Mouse (Mus musculus): ENCODE results near the gene Tuba1b.
"Not testable (repeated sequence)": the region's sequence is repeated elsewhere in the genome, so short reads cannot be mapped to it uniquely, and the experiment has no call there.

Gene Tuba1b

DNA sequence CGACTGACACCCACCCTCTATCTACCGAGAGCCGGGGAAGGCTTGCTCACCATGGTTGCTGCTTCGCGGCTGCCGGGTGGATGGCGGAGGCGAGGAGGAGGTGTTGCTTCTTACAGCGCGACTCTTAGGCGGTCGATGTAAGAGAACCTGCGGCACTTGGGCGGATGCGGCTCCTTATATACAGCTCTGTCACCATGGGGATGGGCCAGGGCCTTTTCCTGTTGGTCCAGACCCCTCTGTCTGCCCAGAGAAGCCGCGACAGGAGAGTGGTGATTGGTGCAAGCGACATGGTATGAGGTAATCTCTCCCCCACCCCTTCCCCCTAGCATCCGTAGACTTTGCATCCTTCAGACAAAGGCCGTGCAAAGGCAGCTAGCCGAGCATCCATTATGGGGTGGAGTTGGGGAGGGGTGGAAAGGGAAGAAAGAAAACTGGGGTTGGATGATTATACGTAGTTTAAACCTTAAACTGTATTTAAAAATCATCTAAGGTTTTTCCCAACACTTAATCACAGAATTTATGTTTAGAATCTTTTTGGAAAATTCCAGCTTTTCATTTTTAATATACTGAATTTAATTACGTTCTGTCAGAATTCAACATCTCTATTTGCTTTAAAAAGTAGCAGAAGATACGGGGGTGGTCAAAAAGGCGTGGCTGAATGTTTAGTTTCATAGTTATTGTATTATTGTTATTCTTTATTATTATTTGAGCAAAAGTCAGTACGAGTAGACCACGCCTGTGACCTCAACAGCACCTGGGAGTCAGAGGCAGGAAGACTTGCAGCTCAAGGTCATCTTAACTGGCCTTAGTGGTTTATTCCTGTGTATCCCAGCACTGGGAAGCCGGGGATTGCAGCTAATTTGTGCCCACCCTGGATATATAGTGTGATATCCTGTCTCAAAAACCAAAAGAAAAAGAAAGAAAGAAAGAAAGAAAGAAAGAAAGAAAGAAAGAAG, 19.3 kb upstream of the Tuba1b start, which contains the start of the genes Gm49450 and Tuba1a:
Gm49450 (minus strand) TSS at position 151 of the 956 bp plus-strand sequence.
Tuba1a (minus strand) TSS at position 303 of the 956 bp plus-strand sequence.
- DNase-seq: peak; percentile 96

DNA sequence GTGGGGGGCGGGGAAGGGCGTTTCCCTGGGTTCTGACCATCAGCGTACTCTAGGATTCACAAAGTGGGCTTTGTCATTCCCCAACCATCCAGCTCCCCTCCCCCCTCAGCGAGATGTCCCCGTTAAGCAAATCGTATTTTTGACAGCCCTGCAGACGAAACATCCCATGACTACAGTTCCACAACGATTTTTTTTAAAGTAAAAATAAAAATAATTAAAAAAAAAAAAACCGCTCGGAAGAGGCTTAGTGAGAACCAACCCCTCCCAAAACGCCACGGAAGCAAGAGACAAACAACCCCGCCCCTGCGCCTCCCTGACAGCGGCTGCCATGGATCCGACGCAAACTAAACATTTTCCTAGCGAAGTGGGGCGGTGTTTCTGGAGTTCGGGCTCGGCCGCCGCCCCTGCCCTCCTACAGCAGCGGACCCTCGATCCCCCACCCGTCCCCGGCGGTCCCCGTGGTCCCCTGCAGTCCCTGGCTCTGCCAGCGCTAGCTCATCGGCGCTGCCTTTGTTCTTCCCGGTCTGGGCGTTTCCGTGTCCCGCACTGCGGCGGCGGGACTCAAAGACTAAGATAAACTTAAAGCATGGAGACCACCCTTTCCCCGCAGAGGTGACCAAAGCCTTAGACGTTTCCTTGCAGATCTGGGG, 18.5 kb upstream of the Tuba1b start:
- DNase-seq: peak; percentile 90

DNA sequence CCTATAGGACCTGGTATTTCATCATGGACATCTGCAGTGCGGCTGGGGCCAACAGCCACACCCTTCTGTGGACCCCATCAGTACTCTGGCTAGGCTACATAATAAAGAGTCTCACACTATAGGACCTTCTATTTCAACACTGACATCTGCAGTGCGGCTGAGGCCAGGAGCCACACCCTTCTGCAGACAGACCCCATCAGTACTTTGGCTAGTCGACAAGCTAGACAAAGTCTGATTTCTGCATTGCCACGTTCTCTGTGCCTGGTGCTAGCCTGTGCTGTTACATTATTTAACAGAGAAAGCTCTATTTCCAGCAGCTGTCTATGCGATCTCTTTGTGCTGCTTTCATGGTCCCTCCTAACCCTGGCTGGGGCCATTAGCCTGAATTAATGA, 17.7 kb upstream of the Tuba1b start:
- DNase-seq: no peak

DNA sequence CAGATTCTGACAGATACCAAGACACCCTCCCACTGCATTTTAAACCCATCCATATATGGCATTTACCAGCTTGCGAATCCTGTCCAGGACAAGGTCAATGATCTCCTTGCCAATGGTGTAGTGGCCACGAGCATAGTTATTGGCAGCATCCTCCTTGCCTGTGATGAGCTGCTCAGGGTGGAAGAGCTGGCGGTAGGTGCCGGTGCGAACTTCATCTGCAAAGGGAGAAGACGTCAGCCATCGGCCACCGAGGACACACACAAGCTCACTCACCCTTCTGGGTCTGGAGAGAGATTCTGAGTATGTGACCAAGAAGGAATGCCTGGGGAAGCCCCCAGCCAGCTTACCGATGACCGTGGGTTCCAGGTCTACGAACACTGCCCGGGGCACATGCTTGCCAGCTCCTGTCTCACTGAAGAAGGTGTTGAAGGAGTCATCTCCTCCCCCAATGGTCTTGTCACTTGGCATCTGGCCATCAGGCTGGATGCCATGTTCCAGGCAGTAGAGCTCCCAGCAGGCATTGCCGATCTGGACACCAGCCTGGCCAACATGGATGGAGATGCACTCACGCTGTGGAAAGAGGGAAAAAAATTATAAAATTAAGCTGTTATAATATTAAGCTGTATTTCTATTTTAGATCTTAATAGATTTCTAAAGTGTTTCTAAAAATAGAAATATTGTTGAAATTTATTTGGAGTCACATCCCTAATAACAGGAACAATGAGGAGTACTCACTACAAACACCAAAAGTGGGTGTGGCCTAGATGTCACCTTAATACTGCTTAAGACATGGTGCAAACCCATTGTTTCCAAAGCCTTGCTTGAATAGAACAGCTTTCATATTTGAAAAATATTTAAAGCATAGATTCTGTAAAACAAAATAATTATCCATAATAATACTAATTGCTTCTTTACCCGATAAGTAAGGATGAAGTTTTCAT, 17.0 kb upstream of the Tuba1b start:
- not testable (repeated sequence) for DNase-seq

DNA sequence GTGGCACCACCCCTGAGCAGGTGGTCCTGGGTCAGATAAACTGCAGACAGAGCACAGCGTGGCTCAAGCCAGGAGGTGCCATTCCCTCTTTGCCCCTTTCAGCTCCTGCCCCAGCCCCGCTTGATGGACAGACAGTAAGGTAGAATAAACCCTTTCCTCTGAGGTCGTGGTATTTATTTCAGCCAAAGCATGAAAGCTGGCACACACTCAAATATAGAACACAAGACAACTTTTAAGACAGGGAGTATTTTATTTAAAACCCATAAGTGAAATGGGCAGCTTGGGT, 15.2 kb upstream of the Tuba1b start:
- DNase-seq: no peak

DNA sequence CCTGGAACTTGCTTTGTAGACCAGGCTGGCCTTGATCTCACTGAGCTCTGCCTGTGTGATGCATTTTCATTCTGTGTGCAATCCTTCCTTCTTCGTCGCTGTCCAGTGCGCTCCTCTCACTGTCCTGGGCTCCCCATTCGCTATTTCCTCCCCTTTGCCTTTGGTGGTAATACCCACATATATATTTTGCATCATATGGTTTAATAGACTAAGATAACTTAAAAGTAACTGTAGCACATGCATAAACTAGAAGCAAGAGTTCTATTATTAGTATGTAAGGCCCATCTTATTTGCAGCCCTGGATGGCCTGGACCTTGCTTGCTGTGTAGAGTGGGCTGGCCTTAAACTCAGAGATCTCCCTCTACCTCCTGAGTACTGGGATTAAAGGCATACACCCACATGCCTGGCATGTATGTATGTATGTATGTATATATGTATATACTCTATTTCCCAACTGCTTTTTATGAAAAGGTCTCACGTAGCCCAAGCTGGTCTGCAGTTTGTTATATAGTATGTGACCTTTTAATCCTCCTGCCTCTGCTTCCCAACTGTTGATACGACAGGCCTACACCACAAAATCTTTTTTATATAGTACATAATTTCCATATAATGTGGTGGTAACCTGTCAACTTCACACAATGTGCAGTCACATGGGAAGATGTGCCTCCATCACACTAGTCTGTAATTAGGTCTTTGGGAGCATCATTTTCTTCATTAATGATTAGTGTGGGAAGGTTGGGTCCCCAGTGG, 14.7 kb upstream of the Tuba1b start:
- DNase-seq: no peak

DNA sequence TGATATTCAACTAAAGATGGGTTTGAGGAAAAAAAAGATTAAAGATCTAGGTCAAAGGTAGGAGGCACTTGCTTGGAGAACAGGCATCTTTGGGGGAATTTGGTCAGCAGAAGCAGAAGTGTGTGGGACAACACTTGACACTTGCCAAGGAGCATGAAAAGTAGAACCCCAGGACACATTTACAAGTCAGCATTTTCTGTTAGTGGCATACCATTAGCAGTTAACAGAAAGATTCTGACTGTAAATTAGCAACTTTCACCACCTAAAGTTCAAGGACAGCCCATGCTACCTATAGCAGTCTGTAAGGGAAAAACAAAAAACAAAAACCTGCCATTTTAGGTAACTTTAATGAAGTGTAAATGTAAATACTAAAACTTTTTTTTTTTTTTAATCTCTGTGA, 14.0 kb upstream of the Tuba1b start:
- no peak for DNase-seq

DNA sequence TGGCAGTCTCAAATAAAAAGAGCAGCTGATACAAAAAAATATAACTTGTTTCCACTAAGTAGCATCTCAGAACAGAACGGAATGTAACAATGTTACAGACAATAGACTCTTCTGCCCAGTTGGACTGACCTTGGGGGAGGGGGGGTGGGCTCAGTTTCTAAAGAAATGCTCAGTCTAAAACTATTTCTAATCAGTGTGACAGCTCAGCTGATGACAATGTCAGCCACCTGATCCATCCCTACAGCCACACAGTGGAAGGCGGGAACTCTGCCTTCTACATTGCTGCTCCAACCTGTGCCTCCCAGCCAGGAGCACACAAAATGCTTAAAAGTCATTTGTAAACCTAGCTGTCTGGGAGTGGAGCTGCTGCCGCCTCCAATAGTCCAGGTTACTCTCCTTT, 13.5 kb upstream of the Tuba1b start:
- DNase-seq: no peak

DNA sequence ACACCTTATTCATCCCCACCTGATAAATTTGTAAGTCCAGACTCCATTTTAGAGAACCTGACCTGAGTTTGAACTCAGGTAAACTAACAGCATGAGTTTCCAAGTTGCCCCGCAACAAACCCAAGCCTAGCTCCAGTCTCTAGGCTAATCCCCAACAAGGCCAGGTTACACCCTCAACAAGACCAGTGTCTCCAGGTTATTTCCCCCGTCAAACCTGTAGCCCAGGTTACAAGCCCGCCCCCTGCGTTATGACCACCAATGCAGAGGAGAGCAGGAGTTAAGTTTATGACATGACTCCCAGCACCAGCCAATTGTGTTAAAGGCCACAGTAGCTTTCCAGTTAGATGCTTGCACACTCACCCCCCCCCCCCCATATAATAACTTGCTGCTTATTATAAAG, 8.8 kb upstream of the Tuba1b start:
- no peak for DNase-seq

DNA sequence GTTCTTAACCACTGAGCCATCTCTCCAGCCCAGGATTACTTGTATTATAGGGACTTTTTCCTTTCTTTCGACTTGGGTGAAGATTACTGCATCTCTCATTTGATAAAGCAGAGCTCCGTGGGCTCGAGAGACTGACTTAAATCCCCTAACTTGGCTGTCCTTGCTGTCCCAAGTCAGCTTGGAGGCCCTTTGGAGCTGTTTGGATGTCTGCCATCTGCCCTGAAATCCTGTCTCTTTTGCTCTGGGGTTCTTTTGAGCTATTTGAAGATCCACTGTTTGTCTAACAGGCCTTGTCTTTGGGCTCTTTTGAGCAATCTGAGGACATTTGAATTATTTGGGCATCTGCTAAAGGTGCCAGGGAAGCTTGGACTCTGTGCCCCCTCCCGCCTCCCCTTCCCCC, 7.7 kb upstream of the Tuba1b start:
- DNase-seq: no peak

DNA sequence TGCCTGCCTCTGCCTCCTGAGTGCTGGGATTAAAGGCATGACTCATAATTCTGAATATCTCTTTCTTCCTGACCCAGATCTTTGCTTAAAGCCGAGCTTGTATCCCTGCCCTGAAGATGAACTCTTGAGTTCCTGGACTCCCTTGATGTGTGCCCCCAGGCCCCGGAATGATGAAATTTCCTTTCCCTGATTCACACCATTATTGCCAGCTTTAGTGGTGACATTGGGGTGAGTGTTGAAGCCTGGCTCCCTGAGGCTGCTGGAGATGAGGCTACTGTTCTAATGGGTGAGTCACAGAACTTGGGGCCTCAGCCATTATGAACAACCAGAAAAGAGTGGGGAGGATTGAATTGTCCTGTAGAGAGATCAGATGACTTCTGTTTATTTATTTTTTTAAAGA, 7.2 kb upstream of the Tuba1b start:
- DNase-seq: no peak

DNA sequence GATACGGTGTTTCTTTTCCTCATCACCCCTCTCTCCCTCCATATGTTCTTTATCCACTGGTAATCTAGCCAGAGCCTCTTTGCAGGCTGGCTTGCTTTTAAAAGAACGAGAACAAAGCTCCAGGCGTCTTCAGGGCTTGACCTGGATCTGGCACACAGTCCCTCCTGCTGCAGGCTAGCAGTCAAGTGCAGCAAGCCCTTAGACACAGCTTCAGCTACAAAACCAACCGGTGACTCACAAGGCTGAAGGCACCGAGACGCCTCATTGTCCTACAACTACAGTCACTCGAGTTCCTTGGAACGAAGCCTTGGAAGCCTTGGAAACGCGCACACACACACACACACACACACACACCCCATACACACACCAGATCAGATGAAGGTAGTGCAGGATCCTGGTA, 6.5 kb upstream of the Tuba1b start:
- no peak for DNase-seq

DNA sequence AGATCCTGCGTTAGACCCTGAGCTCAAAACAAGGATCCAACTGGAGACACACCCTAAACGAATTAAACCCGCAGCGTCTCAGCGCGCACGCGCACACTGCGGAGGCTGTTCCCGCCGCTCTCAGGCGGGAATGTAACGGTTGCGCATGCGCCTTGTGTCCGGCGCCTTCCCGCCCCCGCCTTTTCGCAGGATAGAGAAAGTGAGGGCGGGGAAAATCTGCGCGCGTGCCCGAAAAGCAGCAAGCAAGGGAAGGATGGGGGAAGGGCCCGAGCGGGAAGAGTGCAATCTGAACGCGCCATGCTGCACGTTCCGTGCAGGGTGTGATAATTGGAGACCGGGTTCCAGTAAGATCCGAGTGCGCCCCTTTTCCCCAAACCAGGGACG, 540 bp downstream of the Tuba1b start:
- DNase-seq: peak; percentile 95

DNA sequence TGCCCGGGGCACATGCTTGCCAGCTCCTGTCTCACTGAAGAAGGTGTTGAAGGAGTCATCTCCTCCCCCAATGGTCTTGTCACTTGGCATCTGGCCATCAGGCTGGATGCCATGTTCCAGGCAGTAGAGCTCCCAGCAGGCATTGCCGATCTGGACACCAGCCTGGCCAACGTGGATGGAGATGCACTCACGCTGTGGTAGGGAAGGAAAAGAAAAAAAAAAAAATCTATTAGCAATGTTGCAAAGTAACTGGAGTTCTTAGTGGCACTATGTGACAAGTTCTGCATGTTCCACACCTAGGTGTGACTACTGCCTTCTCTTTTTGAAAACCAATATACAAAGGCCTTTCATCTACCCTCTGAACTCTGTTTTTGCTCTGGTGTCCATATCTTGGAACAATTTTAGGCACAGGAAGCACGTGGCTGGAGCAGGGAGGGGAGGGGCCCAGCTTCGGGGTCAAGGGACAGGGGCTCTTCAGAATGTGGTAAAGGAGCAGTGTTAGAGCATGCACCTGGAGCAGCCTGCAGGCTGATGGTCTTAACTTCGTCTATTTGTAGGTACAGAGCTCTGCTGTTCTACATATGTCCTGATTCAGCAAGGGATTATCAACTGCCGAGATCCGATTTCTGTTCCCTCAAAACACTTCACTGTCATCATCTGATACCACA, 1.2 kb downstream of the Tuba1b start:
- DNase-seq: peak; percentile 44

DNA sequence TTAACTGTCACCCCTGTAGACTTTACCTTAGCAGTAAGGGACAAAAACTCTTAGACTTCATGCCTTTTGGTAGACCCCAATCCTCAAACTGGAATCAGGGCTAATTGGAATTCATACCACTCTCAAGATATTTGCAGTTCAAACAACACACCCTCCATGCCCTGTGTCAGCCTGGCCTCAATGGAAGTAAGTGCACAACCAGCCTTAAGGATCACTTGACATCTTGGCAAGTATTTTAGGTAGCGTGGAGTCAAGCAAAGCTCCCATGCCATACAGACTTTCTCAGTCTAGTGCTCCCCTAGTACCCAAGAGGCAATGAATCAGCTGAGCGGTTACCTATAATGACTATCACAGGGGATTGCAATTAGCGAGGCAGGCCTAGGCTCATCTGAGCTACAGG, 3.4 kb downstream of the Tuba1b start:
- DNase-seq: no peak

DNA sequence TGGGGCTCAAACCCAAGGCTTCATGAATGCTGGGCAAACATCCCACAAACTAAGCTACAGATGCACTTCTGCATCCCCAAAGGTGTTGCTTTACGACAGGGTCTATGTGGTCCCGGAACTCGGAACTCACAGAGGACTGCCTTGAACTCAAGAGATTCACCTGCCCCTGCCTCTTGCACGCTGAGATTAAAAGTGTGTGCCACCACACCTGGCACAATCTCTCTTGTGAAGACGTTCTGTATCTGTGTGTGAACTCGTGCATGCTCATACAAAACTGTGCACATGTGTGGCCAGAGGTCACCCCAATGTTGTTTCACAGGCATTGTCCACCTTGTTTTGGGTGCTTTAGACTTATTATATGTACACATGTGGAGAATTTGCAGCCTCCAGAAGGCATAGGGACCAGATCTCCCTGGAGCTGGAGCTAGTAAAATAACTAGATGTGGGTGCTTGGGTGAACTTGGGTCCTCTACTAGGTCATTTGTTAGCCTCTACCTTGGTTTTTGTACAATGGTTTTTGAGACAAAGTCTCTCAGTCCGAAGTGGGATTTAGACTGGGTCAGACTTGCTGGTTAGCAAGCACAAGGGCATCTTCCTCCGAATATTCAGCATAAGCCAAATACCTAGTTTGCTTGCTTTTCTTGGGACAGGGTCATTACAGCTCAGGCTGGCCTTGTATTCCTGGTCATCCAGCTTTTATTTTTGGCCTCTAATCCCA, 4.2 kb downstream of the Tuba1b start:
- DNase-seq: no peak

DNA sequence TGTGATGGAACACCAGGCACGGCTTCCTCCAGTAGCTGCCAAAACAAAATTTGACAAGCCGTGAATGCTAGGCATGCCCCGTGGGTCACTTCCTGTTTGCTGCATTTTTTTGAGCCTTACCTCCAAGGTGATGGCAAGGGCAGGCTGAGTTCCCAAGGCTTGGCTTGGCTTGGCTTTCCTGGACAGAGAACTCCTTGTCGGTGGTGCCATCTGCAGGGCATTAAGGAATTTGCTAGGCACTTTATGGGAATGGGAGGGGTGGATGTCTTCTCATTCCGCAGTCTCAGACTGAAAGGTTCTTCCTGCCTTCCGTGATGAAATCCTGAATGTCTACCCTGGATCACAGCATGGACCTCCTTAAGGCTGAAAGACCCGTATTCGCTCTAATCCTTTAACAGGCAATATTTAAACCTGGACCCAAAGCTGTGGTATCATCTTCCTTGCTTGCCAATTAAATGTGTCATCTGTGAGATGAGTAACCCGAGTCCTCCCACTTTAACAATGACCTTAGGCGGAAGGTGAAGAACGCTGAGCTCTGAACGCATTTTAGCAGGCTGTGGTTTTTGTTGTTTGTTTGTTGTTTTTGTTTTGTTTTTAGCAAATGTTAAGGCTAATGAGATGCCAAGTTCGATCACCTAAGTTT, 5.6 kb downstream of the Tuba1b start:
- DNase-seq: peak; percentile 25

DNA sequence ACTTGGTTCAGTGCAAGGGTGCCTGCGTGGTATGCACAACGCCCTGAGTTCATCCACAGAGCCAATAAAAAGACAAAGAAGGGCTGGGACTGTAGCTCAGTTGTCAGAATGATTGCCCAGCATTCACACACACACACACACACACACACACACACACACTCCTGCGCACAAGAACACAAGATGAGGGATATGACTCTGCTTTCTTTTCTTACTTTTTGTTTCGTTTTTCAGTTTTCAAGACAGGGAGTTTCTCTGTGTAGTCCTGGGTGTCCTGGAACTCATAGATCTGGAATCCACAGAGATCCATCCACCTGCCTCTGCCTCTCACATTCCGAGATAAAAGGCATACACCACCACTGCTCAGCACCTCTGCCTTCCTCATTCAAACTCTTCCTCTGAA, 6.8 kb downstream of the Tuba1b start:
- DNase-seq: no peak

DNA sequence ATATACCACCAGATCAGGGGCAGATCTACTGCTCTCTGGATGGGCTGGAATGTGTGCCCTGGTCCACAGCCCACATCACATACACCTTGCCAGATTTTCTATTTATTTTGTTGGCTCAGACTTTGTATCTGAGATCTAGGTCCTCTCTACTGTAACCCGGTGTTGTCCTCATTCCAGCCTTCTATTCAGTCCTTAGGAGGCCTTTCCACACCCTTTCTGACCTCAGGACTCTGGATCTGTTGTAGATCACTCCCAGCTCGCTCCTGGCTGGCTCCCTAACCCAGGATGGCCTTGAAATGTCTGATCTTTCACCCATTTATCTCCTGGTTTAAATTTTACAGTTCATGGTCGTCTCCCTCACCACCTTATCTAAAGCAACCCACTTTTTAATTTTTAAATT, 9.7 kb downstream of the Tuba1b start:
- DNase-seq: no peak

DNA sequence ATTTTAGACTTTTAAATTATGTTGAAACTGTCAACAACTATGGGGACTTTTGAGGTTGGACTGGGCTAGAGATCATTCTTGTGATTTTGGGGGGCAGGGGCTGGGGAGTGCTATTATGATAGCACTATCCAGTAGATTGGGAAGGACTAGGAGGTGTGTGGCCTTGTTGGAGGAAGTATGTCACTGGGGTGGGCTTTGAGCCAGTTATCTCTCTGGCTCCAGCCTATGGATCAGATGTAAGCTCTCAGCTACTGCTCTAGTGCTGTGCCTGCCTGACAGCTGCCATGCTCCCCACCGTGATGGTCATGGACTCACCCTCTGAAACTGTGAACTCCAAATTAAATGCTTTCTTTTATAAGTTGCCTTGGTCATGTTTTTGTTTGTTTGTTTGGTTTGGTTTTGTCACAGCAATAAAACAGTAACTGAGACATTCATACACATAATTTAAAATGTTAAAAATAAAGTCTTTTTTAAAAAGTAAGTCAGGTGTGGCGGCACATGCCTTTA, 11.3 kb downstream of the Tuba1b start:
- DNase-seq: no peak

DNA sequence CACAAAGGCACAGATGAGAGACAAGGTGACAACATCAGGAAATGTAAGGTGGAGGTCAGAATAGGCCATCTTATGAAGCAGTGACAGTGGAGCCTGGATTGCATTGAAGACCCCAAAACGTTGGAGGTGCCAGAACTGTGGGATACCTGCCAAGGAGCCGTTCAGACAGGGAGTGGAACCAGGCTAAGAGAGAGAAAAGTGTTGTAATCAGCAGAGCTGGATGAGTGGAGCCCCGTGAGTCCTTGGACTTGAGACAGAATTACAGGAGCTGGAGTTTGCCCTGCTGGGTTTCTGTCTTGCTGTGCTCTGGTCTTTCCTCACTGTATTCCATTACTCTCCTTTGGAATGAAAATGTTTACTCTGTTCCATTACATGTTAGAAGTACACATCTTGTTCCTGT, 11.8 kb downstream of the Tuba1b start:
- DNase-seq: no peak
